Mouse (Mus musculus) inflammation-experienced regulatory T-cells (primary cell): ENCODE measurements around the gene Nap1l4. TPM values are rescaled to one million over a fixed set of nuclear protein-coding genes. Genes with fewer than 3 reads are reported as not detected.

Experiments
- polyA plus RNA-seq, 2 experiments: library from polyadenylated mRNA; unstranded; fragments of 100-300 nt; shearing (Covaris generic); gene quantifications; one replicate each; pipeline ENCODE4 v1.2.1; 2017

The Nap1l4 gene
- 100 to 1,000 TPM; 252 to 293 TPM for polyA plus RNA-seq

DNA sequence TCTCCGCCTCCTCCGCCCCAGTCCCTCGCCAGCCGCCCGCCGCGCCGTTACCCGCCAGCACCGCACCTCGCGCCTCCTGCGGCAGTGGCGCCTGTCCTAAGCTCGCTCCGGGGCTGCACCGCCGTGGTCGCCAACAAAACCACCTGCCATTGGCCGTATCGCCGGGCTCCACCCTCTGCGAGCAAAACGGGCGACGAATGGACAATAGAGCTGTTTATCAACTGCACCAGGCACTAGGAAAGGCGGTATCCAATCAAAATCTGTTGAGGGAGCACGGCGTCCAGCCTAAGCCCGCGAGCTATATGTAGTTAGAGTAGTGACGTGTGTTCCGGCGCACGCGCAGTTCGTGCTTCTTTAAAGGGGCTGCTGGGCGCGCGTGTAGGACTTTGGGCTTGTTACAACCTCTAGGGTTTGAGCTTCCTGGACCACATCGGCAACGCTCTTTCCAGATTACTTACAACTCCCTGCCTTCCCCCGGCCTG is at the start of gene Nap1l4:
Nap1l4 (minus strand) TSS at position 131 of the 482 bp plus-strand sequence.

DNA sequence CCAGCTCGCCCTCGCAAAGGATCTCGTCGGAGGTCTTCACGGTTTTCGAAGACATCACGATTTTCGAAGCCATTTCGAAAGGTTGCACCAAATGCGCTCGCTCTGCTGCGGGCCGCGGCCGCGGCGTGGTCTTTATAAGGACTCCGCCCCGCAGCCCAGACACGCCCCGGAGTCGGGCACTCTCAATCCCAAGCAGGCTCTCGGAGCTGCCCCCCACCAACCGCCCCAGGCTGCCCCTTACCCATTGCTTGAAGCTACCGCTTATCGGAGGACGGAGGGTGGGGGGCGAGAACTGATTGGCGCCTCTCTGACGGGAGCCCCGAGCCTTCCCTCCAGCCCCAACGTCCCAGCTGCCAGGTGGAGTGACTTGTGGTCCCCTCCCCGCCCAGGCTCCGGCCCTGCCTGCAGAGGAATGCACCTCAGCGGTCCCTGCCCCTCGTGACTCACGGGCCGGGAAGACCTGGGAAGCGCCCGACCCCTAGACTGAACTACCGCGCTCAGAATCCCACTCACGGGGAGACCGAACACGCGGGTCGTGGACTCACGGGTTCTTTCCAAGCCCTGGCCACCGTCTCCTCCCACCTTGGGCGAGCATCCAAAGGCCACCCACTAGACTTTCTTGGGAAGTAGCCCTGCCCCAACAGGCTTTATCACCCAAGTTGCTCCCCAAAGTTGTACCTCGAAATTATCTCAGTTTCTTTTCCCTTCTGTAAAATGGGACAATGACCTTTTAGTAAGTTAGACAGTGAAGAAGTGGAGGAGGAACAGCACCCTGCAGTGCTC is 46.3 kb downstream of the Nap1l4 start, which contains the start of gene Phlda2:
Phlda2 (minus strand) TSS at position 733 of the 783 bp plus-strand sequence.

DNA sequence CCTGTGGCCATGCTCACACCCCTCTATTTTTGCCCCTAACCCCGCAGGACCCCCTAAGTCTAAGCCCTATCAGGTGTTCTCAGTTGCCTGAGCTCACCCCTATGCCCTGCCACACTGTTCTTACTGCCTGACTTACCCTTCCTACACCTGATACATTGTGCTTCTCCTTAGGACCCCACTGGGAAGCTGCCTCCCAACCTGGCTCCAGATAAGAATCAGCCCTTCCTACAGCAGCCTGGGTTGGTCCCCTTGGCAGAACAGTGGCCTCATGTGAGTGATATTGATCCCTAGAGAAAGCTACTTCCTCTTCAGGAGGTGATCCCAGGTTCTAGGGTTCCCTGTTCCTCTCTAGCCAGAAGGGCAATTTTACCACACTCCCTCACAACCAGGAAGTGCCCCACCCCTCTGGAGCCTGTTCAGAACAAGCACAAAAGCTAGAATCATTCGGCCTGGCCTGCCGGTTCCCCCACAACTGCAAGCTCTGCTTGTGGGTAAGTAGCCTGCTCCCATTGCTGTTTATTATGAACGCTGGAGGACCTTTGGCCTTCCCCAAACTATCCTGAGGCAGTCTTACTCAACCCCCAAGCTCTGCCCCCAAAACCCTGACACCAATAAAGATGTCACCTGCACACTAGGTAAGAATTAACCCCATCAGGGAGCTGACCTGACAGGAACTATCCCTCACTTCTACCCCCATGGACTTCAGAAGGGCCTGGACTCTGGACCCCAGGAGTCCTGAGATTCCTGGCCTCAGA is 75.4 kb downstream of the Nap1l4 start, which contains the start of gene Slc22a18:
Slc22a18 (plus strand) TSS at position 390 of the 755 bp plus-strand sequence.

Other genes with a start within 250 kb of the Nap1l4 start
- gene Cdkn1c, start 88.1 kb downstream of the Nap1l4 start, polyA plus RNA-seq = 10 to 100 TPM in 1 of 2 experiments, 1 to 10 TPM in 1; 6.5 to 10.9 TPM
- gene Slc22a18, start 75.4 kb downstream of the Nap1l4 start, polyA plus RNA-seq = under 1 TPM; 0.27 to 0.61 TPM
- under 1 TPM; 0.28 to 0.64 TPM for gene Phlda2, start 46.0 kb downstream of the Nap1l4 start, polyA plus RNA-seq
- 10 to 100 TPM; 39.5 to 55.5 TPM for gene Cars, start 51.0 kb upstream of the Nap1l4 start, polyA plus RNA-seq
- gene Tnfrsf26, start 79.6 kb upstream of the Nap1l4 start, polyA plus RNA-seq = 10 to 100 TPM; 19.9 to 29.6 TPM
- gene Tnfrsf22, start 100.6 kb upstream of the Nap1l4 start, polyA plus RNA-seq = 10 to 100 TPM; 24.5 to 24.8 TPM
- 1 to 10 TPM; 2.8 to 4.2 TPM for gene Tnfrsf23, start 136.8 kb upstream of the Nap1l4 start, polyA plus RNA-seq
- gene Osbpl5, start 207.9 kb upstream of the Nap1l4 start, polyA plus RNA-seq = 10 to 100 TPM; 31.0 to 64.1 TPM
- gene Mrgprg, start 217.9 kb upstream of the Nap1l4 start, polyA plus RNA-seq = 1 to 10 TPM in 1 of 2 experiments, under 1 TPM in 1; 0.11 to 1.9 TPM
- 10 to 100 TPM in 1 of 2 experiments, 1 to 10 TPM in 1; 6.8 to 10.9 TPM for gene Mrgpre, start 235.4 kb upstream of the Nap1l4 start, polyA plus RNA-seq